Mouse (Mus musculus): ENCODE measurements around the gene Nudt14. TPM values are rescaled to one million over a fixed set of nuclear protein-coding genes. Genes with fewer than 3 reads are reported as not detected.

Nudt14 gene
- total RNA-seq, 1 experiment from 2014 or later = 4.2 TPM

DNA sequence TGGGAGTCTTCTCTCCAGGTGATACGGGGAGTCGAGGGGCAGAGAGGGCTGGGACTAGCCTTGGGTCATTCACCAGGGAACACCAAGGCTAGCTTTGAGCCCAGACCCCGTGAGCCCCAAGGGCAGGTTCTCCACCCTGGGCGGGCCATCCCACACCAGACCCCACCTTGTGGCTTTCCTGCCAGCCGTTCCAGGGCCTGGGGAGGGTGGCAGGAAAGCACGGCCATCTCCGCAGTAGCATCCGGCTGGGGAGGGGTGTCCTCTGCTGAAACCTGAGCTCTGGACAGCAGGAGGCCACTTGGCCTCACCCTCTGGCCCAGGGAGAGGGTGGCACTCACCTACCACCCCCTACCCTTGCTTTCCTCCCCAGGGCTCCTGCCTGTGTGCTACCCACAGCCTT is 24.0 kb downstream of the Nudt14 start:
- ATAC-seq (ENCODE audit: extremely low read depth, insufficient number of reproducible peaks, low FRiP score, poor library complexity, severe bottlenecking) = no peak

DNA sequence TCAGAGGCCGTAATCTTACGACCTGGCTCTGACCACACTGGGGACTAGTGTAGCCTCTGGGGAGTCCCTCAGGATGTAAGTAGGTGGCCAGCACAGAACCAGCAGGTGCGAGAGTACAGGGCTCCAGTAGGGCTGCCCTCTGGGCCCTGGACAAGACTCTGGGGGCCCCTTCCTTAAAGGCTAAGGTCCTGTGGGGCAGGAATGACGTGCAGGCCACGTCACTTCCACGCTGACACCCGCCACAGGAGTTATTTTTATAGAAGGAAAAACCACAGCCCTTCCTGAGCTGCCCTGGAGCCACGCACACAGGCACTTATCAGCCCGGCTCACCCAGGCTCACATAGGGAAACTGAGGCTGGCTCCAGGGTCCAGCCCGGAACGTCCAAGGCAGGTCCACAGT is 24.4 kb downstream of the Nudt14 start:
- no peak for ATAC-seq (ENCODE audit: extremely low read depth, insufficient number of reproducible peaks, low FRiP score, poor library complexity, severe bottlenecking)

DNA sequence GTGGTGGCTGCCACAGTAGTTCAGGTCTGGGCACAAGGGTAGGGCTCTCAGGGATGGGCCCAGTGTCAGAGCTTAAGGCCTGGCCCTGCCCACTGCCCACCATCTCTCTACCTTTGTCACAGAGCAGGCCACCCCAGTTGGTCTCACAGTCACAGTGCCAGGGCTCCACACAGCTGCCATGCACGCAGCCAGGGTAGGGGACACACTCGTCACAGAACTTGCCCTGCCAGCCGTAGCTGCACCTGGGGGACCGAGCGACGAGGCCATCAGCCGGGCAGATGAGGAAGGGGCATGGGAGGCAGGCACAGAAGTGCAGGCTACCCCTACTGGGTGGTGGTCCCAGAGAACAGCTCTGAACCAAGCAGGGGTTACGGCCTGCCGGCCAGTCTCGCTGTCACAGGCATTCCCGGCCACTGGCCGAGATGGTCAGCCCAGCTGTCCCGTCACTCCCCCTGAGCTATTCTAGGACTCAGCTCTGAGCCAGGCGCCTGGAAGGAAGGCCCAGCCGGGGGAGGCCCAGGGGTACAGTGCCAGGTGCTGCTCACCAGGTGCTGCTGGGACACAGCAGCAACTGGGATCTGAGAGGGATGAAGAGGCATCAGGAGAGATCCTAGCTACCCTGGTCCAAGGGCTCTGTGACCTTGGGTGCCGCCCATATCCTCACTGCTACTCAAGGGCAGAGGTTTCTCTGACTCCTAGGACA is 25.1 kb downstream of the Nudt14 start:
- no peak for ATAC-seq (ENCODE audit: extremely low read depth, insufficient number of reproducible peaks, low FRiP score, poor library complexity, severe bottlenecking)

DNA sequence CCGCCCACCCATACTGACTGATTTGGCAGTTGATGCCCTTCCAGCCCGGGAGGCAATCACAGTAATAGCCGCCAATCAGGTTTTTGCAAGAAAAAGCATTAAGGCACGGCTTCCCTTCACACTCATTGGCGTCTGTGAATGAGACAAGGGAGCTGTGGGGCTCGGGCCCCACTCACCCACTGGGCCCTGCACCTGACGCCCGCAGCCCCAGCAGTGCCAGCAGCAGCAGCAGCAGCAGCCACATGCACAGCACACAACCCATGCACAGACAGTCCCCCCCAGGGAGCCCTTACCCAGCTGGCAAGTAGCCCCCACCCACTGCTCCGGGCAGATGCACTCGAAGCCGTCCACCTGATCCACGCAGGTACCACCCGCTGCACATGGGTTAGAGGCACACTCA is 26.3 kb downstream of the Nudt14 start:
- no peak for ATAC-seq (ENCODE audit: extremely low read depth, insufficient number of reproducible peaks, low FRiP score, poor library complexity, severe bottlenecking)

DNA sequence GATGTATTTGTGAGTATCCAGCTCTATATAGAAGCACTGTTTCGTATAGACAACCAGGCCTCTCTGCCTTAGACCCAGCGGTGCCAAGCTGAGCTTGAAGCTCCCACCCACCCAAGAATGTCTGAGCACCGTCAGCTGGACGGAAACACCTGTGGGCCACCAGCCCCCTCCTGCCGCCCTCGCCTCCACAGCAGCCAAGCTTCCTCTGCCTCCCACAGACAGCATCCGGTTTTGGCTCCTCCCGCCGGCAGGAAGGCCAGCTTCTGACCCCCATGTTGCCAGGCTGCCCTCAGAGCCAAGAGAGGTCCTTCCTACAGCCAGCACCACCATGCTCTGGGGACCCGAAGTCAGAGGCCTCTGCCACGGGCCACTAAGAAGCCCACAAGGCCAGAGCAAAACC is 27.4 kb downstream of the Nudt14 start:
- no peak for ATAC-seq (ENCODE audit: extremely low read depth, insufficient number of reproducible peaks, low FRiP score, poor library complexity, severe bottlenecking)

DNA sequence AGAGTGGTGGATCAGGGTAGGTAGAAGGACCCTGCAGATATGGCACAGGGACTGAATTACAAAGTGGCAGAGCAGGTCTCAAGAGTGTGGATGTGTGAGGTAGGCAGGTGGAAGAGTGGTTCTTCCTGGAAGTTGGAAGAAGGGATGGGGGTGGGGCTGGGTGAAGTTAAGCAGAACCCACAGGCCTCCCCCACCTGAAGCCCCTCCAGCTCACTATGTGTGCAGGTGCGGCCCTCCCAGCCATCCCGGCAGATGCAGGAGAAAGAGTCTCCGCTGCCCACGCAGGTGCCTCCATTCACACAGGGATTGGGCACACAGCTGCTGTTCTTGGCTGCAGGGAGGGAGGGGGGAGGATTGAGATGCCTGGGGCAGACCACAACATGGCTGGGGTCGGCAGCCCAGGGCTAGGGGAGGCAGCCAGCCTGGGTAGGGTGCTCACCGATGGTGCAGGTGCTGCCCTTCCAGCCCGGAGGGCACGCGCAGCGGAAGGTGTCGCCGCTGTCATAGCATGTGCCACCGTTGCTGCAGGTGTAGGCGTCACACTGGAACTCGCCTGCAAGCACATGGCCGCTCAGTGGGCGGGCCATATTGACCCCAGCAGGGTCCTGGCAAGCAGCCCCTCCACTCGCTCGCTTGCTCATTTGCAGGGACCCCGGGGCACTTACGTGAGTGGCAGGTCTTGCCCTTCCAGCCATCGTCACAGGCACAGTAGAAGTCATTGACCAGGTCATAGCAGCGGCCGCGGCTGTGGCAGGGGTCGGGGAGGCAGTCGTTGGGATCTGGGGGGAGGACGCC is 28.8 kb downstream of the Nudt14 start:
- no peak for ATAC-seq (ENCODE audit: extremely low read depth, insufficient number of reproducible peaks, low FRiP score, poor library complexity, severe bottlenecking)

DNA sequence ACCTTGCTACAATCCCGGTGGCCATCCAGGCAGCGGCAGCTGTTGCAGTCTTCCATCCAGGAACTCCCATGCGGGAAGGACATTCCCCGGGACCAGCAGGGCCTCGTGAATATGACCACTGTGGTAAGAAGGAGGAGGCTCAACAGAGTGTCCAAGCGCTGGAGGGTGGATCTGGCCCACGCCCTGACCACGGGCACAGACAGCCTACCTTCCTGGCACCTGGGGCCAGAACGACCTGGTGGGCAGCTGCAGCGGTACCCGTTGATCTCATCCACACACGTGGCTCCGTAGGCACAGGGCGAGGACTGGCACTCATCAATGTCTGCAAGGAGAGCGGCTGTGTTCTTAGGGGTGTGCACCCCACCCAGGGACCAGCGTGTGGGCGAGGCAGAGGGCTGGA is 30.2 kb downstream of the Nudt14 start:
- ATAC-seq (ENCODE audit: extremely low read depth, insufficient number of reproducible peaks, low FRiP score, poor library complexity, severe bottlenecking) = no peak

DNA sequence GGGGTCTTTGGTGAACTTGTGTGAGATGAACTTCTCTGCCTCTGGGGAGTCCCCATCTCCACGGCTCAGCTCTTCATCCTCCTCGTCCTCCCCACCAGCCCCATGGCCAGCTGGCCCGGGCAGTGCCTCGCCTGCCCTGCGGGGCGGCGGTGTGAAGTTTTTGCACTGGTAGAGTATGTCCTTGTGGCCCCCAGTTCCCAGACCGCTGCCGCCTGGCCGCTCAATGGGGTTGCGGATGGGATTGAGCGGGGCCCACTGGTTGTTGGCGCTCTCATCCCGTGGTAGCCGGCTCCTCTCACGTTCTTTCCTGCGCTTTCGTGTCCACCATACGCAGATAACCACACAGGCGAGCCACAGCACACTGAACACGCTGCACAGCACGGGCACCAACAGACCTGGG is 32.9 kb downstream of the Nudt14 start:
- ATAC-seq (ENCODE audit: extremely low read depth, insufficient number of reproducible peaks, low FRiP score, poor library complexity, severe bottlenecking) = no peak

DNA sequence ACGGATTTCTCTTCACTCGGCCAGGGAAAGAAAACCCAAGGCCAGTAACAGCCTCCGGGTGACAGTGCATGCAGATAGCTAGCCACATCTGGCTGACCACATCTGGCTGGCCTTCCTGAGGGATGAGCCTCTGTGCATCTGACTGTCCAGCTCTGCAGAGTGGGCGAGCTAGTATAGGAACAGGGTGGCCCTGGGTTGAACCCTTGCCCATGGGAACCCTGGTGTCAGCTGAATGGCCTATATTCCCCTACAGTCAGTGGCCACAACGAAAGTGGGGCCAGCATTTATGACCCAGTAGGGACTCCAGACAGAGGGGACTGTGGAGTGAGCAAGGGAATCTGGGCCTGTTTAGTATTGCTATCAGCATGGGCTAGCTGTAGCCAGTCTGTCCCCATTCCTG is 36.9 kb downstream of the Nudt14 start:
- no peak for ATAC-seq (ENCODE audit: extremely low read depth, insufficient number of reproducible peaks, low FRiP score, poor library complexity, severe bottlenecking)

DNA sequence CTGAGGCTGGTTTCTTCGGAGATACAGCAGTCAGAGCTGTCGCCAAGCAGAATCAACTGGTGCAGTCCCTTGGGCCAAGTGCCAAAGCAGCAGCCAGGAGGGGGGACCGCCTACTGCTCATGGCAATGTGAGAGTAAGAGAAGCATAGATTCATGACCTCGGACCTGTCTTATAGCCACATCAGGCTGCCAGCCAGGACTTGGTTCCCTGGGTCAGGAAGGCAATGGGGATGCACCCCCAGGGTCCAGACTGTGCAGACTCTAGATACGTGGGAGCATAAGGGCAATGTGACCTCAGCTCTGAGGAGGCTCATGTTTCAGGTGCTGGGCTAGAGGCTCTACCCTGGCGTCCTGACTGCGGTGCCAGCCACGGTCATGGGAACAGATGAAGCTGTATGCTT is 38.0 kb downstream of the Nudt14 start:
- ATAC-seq (ENCODE audit: extremely low read depth, insufficient number of reproducible peaks, low FRiP score, poor library complexity, severe bottlenecking) = no peak

DNA sequence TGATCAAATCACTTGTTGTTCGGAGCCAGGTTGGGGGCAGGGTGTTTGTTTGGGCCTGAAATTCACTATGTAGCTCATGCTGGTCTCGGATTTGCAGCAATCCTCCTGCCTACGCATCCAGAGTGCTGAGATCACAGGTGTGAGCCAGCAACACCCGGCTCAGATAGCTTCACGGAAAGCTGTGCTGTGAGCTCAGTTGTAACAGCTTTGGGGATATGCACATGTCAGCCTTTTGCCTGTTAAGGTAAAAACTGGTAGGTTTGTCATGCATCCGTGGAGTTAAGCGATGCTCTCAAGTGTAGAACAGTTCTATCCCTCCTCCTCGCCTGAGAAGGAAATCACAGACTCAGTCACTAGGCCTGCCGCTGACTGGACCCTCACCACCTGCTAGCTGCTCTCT is 41.3 kb downstream of the Nudt14 start:
- ATAC-seq (ENCODE audit: extremely low read depth, insufficient number of reproducible peaks, low FRiP score, poor library complexity, severe bottlenecking) = no peak

DNA sequence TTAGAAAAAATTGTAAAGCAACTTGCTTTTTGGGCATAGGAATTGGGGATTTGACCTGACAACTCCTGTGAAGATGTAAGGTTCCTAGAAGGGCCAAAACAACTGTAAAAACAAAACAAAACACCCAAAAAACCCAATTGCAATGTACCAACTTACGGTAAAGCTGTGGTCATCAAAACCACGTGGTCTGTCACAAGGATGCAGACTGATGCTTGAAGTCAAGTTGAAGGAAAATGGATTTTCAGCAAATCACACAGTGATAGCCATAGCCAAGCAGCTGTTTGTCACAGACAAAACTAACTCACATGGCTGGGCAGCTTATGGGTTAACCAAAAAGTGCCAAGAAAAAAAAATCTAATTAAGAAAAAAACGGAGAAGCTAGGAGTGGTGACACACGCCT is 43.0 kb downstream of the Nudt14 start:
- ATAC-seq (ENCODE audit: extremely low read depth, insufficient number of reproducible peaks, low FRiP score, poor library complexity, severe bottlenecking) = no peak

DNA sequence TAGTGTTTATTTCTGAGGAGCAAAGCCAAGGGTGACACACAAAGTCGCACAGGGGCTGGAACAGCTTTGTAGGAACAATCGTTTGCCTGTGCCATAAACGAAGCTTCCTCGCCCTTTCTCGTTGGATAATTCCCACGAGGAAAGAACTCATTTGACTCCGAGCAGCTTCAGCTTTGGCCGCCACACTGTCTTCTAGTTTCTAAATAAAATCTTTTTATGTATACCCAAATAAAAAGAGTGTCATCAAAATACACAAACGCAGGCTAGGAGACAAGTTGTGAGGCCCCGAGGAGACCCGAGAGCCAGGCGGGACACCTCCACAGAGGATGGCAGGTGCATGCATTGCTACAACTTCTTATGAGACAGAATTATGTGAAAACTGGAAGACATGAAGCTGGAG is 43.6 kb downstream of the Nudt14 start:
- no peak for ATAC-seq (ENCODE audit: extremely low read depth, insufficient number of reproducible peaks, low FRiP score, poor library complexity, severe bottlenecking)

DNA sequence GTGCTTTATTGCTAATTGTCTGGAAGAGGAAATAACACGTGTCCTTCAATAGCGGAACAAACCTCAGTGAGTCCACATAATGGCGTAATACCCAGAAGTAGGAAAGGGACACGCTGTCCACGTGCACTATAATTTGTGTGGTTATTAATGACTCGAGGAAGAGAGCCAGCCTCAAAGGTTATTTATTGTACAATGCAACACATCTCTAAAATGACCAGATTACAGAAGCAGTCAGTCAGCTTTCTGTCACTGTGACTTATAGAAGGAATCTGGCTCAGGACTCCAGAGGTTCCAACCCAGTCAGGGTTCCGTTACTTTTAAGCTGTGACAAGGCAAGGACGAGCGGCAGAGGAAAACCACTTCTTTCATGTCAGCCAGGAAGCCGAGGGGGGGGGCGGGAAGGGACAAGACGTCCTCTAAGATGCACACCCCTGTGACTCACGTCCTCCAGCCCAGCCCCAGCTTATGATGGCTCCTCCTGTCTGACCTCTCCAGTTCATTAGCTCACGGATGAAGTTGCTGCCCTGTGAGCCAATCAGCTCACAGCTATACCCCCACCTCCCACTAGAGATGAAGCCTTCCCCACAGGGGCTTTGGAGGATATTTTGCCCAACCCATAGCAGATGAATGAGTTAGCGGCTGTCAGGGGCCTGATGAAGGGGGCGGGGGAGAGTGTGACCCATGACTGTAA is 44.3 kb downstream of the Nudt14 start:
- ATAC-seq (ENCODE audit: extremely low read depth, insufficient number of reproducible peaks, low FRiP score, poor library complexity, severe bottlenecking) = peak; percentile 51; the same call in 1 of the 2 replicates

DNA sequence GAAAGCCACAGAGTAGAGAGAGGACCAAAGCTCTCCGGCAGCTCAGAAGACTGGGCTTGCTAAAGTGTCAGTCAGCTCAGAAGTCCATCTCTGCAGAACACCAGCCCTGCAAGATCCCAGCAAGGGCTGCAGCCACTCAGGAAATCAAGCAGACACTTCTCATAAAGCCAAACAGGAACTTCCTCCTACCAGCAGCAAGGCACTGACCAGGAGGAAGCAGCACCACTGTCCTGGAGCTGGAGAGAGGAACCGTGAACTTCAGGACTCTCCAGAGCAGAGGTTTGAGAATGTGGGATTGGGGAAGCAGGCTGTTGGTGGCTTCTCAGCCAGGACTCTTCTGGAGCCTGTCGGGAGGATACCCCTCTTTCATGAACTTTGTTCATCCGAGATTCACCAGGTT is 47.0 kb downstream of the Nudt14 start:
- peak; percentile 21; the same call in 1 of the 2 replicates for ATAC-seq (ENCODE audit: extremely low read depth, insufficient number of reproducible peaks, low FRiP score, poor library complexity, severe bottlenecking)

DNA sequence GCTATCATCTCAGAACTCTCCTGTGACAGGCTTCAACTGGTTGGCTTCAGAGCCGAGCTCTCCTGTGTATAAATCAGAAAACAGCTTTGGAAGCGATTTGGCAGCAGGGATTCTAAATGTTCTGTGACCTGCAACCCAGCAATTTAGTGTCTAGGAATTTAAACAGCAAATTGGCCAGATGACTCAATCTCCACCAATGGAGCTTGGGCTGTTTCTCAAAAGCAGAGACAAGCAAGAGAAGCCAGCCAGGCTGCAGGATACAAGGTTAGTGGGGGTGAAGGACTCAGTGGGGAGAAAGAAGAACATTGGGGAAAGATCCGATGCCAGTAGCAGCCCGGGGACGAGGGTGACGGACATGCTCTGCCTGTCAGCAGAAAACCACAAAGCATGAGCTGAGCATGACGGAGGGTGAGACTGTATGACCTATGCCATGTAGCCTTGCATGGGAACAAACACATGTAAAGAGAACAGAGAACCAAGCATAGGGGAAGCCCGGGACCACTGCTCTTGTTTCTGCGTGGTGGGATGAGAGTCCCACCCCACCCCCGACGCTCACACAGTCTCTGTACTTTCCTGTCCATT is 47.5 kb downstream of the Nudt14 start:
- peak; percentile 28; the same call in 1 of the 2 replicates for ATAC-seq (ENCODE audit: extremely low read depth, insufficient number of reproducible peaks, low FRiP score, poor library complexity, severe bottlenecking)

DNA sequence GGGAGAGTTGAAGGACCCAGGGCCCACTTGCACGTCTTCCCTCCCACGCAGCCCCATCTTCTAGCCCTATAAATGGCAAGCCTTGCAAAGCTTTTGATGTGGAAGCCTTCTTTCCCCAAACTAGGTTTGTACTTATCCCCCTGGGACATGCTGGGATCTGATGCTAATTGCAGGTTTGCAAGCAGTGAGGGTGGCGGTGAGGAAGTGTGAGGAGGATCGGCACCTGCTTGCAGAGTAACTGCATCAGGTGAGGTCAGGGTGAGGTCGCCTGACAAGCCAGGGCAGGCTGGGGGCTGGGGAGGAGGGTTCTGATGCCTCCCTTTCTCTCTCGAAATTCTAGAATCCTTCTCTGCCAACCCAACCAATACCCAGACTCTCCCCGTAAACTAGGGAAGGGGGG is 56.5 kb downstream of the Nudt14 start:
- no peak for ATAC-seq (ENCODE audit: extremely low read depth, insufficient number of reproducible peaks, low FRiP score, poor library complexity, severe bottlenecking)

Measured in neutrophil, adult 5-6 weeks (primary cell).